Comparison of ENCODE assay signal across 8 mouse cellular contexts in the genomic region with DNA sequence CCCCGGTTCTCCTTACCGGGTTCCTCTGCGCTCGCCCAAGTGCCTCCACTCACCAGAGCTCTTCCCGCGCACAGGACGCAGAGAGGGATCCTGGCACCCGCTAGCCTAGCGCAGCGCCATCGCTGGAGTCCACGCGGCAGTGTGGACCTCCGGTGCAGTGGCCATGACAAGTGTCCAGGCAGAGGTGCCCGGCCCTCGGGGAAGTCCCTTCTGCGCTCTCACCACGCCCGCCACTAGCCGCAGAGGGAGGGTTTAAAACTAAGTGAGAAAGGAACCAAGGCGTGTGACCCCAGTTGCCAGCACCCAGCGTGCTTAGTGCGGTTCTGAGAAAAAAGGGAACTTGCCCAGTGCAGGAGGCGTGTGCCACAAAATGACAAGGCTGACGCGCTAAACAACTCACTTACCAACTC. TPM values are rescaled to one million over a fixed set of nuclear protein-coding genes. Genes with fewer than 3 reads are reported as not detected.
DNase-seq lines count a peak whose midpoint lies in the region; ATAC-seq lines count a peak whose summit lies in the region.

A gene (minus strand): TSS at position 207 of the 410 bp plus-strand sequence.

- intact Hi-C loops in gastrocnemius, postnatal 14 days (cut with DNase I; ENCODE audit: low total_unique reads) = no loop called here
- intact Hi-C loops in gastrocnemius, postnatal 36 days (cut with DNase I) = no loop called here

- DNase-seq in gastrocnemius, postnatal 14 days = peak; percentile 12
- no peak for DNase-seq in gastrocnemius, postnatal 36 days
- peak; percentile 3 for DNase-seq in forelimb bud, embryonic 11.5 days (ENCODE audit: low read depth, low spot score)
- peak; percentile 68 for DNase-seq in induced T-regulatory cell, adult 2 months (ENCODE audit: low read depth)
- DNase-seq in lung, postnatal 36 days = peak; percentile 52
- DNase-seq in right cerebral cortex, postnatal 25 days = peak; percentile 14
- DNase-seq in MN1 (ENCODE audit: low spot score) = no peak

- ATAC-seq in activated CD4-positive, CD25-positive, alpha-beta regulatory T cell, adult 4 months = peak; percentile 43

RNA-seq across cellular contexts. Expression of the gene that starts here (rescaled TPM):
- under 1 TPM; 0.08 to 0.11 TPM for total RNA-seq in gastrocnemius, postnatal 14 days (2021)
- total RNA-seq in gastrocnemius, postnatal 36 days (2021) = not detected
- polyA plus RNA-seq in activated CD4-positive, CD25-positive, alpha-beta regulatory T cell, adult 4 months (2017; shearing (Covaris generic)) = 1 to 10 TPM; 1.3 to 2.1 TPM

Comparison
In these comparisons a context has a peak if more than half of its experiments do, and no peak if none do; other contexts are left out.
1. Peak in DNase-seq in gastrocnemius, postnatal 14 days; RNA of the gene not detected or under 1 TPM.
2. DNase-seq: peak in forelimb bud, embryonic 11.5 days (single experiment), induced T-regulatory cell, adult 2 months (single experiment), lung, postnatal 36 days (single experiment) and right cerebral cortex, postnatal 25 days (single experiment); none in gastrocnemius, postnatal 36 days (0 of 2) and MN1 (single experiment).